In the genomic region with DNA sequence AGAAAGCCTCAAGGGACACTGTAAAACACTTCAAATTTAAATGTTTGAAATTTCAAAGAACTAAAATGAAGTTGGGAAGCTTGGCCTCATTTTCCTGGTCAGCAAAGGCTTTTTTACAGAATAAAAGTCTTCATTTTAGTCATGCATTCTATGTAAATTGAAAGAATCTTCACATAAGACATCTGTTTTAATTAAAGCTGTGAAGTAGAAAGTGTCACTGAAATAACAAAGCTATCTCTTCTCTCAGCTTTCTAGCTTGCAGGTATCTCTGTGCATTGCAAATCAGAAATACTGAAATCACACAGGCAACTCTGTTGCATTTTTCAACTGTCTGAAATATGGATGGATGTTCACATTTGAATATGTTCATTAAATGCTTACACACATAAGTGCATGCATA, we compare ENCODE assay signal across 23 mouse cellular contexts.
DNase-seq lines count a peak whose midpoint lies in the region; ATAC-seq lines count a peak whose summit lies in the region.
"Had no signal": no experiment of that assay in that cellular context is flagged by ENCODE, and none has a peak within 500 bp of the region (broad histone marks: within the 10 kb centered on the region; RNA-seq: fewer than 3 reads in every experiment).

No protein-coding gene starts in this region.

- no peaks in the 10 kb centered on the region for H3K4me1 ChIP-seq in kidney, embryonic 16.5 days (ENCODE audit: insufficient read depth, low read length)
- H3K4me1 ChIP-seq: embryonic facial prominence, embryonic 10.5 days; embryonic facial prominence, embryonic 12.5 days had no signal

- H3K9ac ChIP-seq in kidney, embryonic 16.5 days (replicated peaks; ENCODE audit: low read length), result no peak overlapping the region
- H3K9ac ChIP-seq: embryonic facial prominence, embryonic 12.5 days had no signal

- H3K27me3 ChIP-seq in kidney, embryonic 16.5 days (ENCODE audit: insufficient read depth, low read length), result no peaks in the 10 kb centered on the region
- H3K27me3 ChIP-seq: CH12.LX; embryonic facial prominence, embryonic 12.5 days; Patski had no signal

- H3K4me2 ChIP-seq in kidney, embryonic 16.5 days (replicated peaks; ENCODE audit: low read depth, low read length), result no peak overlapping the region
- H3K4me2 ChIP-seq: embryonic facial prominence, embryonic 12.5 days had no signal

- H3K36me3 ChIP-seq in kidney, embryonic 16.5 days (ENCODE audit: insufficient read depth, low read length), result no peaks in the 10 kb centered on the region
- H3K36me3 ChIP-seq: embryonic facial prominence, embryonic 10.5 days; embryonic facial prominence, embryonic 12.5 days; G1E had no signal

- ATAC-seq in frontal cortex, adult (ENCODE audit: low TSS enrichment), result peak; percentile 97
- no peak for ATAC-seq in kidney, embryonic 16.5 days (ENCODE audit: low FRiP score, low TSS enrichment)
- ATAC-seq: activated CD4-positive, CD25-positive, alpha-beta regulatory T cell, adult 4 months; CD4-positive, CD25-positive, alpha-beta regulatory T cell, adult 4 months; forebrain, embryonic 14.5 days; forebrain, embryonic 16.5 days; Patski had no signal

- no peak overlapping the region for H3K27ac ChIP-seq in kidney, embryonic 16.5 days (ENCODE audit: low read length)
- H3K27ac ChIP-seq: embryonic facial prominence, embryonic 10.5 days; embryonic facial prominence, embryonic 12.5 days had no signal

- H3K4me3 ChIP-seq in kidney, embryonic 16.5 days (ENCODE audit: low read length), result no peak overlapping the region
- H3K4me3 ChIP-seq: embryonic facial prominence, embryonic 10.5 days; embryonic facial prominence, embryonic 12.5 days had no signal

- H3K9me3 ChIP-seq in kidney, embryonic 16.5 days (ENCODE audit: low read length), result no peaks in the 10 kb centered on the region
- H3K9me3 ChIP-seq: embryonic facial prominence, embryonic 10.5 days; embryonic facial prominence, embryonic 12.5 days; G1E had no signal

- no peak for DNase-seq in frontal cortex, postnatal 25 days (ENCODE audit: low spot score in 2 of 2)
- peak; percentile 9 for DNase-seq in brain, adult 2 months (ENCODE audit: low read depth, low spot score)
- peak; percentile 12 for DNase-seq in telencephalon, adult 2 months (ENCODE audit: low read depth, low spot score)
- DNase-seq: adrenal gland, adult 8-10 months; adrenal gland, postnatal 14 days; adrenal gland, postnatal 36 days; B cell, adult 2 months; cerebellum, adult 11-12 months; cerebellum, adult 2 months; cerebellum, adult 9-10 months; cerebellum, postnatal 10 days; cerebellum, postnatal 25 days had no signal

Comparison
In these comparisons a context has a peak if more than half of its experiments do, and no peak if none do; other contexts are left out.
1. DNase-seq: peak in brain, adult 2 months (single experiment) and telencephalon, adult 2 months (single experiment); none in frontal cortex, postnatal 25 days (0 of 2).